Mouse (Mus musculus) liver, postnatal 0 days (tissue): ENCODE data around the gene Epas1. TPM values are rescaled to one million over a fixed set of nuclear protein-coding genes. Genes with fewer than 3 reads are reported as not detected.
A peak's percentile ranks its signal among the peaks of the same experiment; 100 is the strongest.

Source experiments
- ATAC-seq: fragments of 200-750 bp; cut with Nextera tagmentation; 2 replicates; pipeline ENCODE4 v1.8.0; 2017; ENCODE audit warnings: mild to moderate bottlenecking, moderate library complexity
- DNase-seq: peaks from one replicate; pipeline ENCODE4 v3.0.0-alpha.2; 2016
- H3K27ac ChIP-seq: fragments of 300-500 bp; sonication (generic); 2 replicates; pipeline ENCODE4 v1.5.1; 2014; ENCODE audit warnings: antibody characterized with exemption, moderate library complexity, mild to moderate bottlenecking, low read depth
- H3K27me3 ChIP-seq: fragments of 300-500 bp; sonication (generic); 2 replicates; pipeline ENCODE4 v1.6.1; 2014; ENCODE audit warnings: low read length, control low read depth, mixed read lengths; ENCODE audit not compliant: insufficient read depth
- H3K36me3 ChIP-seq: fragments of 300-500 bp; sonication (generic); replicated peaks from 2 replicates; pipeline ENCODE4 v1.6.1; 2014; ENCODE audit warnings: mild to moderate bottlenecking, control low read depth, low read length, moderate library complexity, mixed read lengths; ENCODE audit not compliant: insufficient read depth
- H3K4me1 ChIP-seq: fragments of 300-500 bp; sonication (generic); 2 replicates; pipeline ENCODE4 v1.6.1; 2014; ENCODE audit warnings: antibody characterized with exemption, mild to moderate bottlenecking, control low read depth; ENCODE audit not compliant: insufficient read depth
- H3K4me2 ChIP-seq: fragments of 300-500 bp; sonication (generic); 2 replicates; pipeline ENCODE4 v1.6.1; 2014; ENCODE audit warnings: low read depth, mild to moderate bottlenecking, low read length, moderate library complexity, mixed read lengths
- H3K4me3 ChIP-seq: fragments of 300-500 bp; sonication (generic); 2 replicates; pipeline ENCODE4 v1.5.1; 2014; ENCODE audit warnings: low read depth, low read length
- H3K9ac ChIP-seq: fragments of 300-500 bp; sonication (generic); replicated peaks from 2 replicates; pipeline ENCODE4 v1.6.1; 2014; ENCODE audit warnings: mild to moderate bottlenecking, moderate library complexity
- H3K9me3 ChIP-seq: fragments of 300-500 bp; sonication (generic); 2 replicates; pipeline ENCODE4 v1.6.1; 2016; ENCODE audit warnings: mild to moderate bottlenecking, control low read depth, low read length, mixed read lengths
- CTCF ChIP-seq: sonication (generic); IDR thresholded peaks from 2 replicates; pipeline ENCODE4 v1.5.1; 2016; ENCODE audit warnings: antibody characterized with exemption, low read depth
- EP300 ChIP-seq: IDR thresholded peaks from 2 replicates; pipeline ENCODE4 v1.6.1; 2016; ENCODE audit warnings: antibody characterized with exemption, low read depth, mild to moderate bottlenecking
- WGBS: fragments of 180-500 bp; shearing (Covaris S2); extraction: QIAGEN DNeasy Blood & Tissue Kit; methylation state at CpG from one replicate; pipeline ENCODE4 v1.1.7; 2014; ENCODE audit not compliant: insufficient replicate concordance; 5-methylcytosine and 5-hydroxymethylcytosine counted together
- polyA plus RNA-seq: library from polyadenylated mRNA; unstranded; fragments of >200 nt; fragmentation: Nextera tagmentation; extraction: Ambion mirVana; gene quantifications from 2 replicates; pipeline ENCODE4 v1.2.1, GENCODE M21; 2015

The Epas1 gene
- polyA plus RNA-seq, 1 experiment from 2014 or later: 8.2 TPM

DNA sequence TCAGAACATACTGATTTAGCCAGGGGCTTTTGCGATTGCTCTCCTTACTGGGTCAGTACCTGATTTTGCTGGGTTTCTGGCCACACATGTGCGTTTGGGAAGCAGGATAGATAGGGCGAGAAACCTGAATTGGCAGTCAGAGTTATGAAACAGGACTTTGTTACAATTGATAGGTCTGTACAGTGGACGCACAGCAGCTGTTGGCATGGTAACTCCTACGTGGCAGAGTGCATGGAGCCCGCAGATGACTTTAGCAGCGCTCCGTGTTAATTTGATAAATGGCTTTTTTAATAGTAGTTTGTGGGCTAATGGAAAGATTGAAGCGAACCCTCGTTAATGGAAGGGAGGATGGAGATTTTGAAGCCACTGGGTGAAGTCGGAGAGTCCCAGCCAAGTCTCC, 18.5 kb downstream of the Epas1 start:
- H3K4me3 ChIP-seq: no peak overlapping the region
- DNase-seq (no peak), ATAC-seq (no peak)
- 0 out of 2 replicates have a peak, but pooled peaks cover 2% of the 10 kb centered on the region for H3K36me3 ChIP-seq
- H3K27me3 ChIP-seq: no peaks in the 10 kb centered on the region
- no peak overlapping the region for H3K4me2 ChIP-seq
- no peak overlapping the region for H3K27ac ChIP-seq
- TF ChIP-seq EP300: no peak
- no peak for TF ChIP-seq CTCF
- 68% methylated on average over 11 of the region's 11 CpGs for WGBS
- H3K9ac ChIP-seq: no peak overlapping the region
- H3K4me1 ChIP-seq: peaks cover 33% of the 10 kb centered on the region
- H3K9me3 ChIP-seq: no peaks in the 10 kb centered on the region

DNA sequence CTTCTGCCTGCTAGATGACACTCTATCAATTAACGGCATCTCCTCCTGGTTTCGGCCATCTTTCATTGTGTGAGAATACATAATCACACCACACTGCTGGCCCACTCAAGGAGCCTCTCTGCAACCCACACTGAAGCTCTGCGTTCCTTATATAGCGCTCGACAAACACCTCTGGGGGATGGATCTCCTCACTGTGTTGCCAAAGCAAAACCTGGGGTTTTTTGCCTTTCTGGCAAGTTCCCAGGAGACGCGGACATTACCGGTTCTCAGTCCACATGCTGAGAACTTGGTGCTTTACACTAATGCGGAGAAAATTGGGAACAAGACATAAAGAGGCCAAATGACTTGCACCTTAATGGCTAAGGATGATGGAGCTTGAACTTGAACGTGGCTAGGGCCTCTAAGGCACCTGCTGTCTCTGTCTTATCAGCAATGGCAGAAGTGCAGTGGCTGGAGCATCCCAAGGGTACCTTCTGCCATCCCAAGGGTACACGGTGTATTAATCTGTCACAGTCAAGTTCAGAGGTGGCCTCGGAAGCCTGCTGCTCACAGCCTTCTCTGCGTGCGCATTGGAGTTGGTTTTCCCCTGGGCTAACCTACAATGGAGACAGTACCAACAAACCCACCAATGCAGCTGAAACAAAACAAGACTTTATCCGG, 19.6 kb downstream of the Epas1 start:
- no peak for ATAC-seq
- H3K27me3 ChIP-seq: no peaks in the 10 kb centered on the region
- H3K9ac ChIP-seq: no peak overlapping the region
- H3K4me1 ChIP-seq: peaks cover 30% of the 10 kb centered on the region
- TF ChIP-seq EP300: no peak
- no peak for TF ChIP-seq CTCF
- 79% methylated on average over 15 of the region's 15 CpGs for WGBS
- no peak overlapping the region for H3K27ac ChIP-seq
- no peak for DNase-seq
- no peaks in the 10 kb centered on the region for H3K9me3 ChIP-seq
- no peak overlapping the region for H3K4me3 ChIP-seq
- H3K4me2 ChIP-seq: no peak overlapping the region
- H3K36me3 ChIP-seq: 0 out of 2 replicates have a peak, but pooled peaks cover 2% of the 10 kb centered on the region

- TF ChIP-seq CTCF: no peak
- TF ChIP-seq EP300: peak; percentile 60
- DNase-seq (peak; percentile 83), ATAC-seq (peak; percentile 84)
- H3K27me3 ChIP-seq: no peaks in the 10 kb centered on the region
- no peaks in the 10 kb centered on the region for H3K9me3 ChIP-seq
- H3K36me3 ChIP-seq: 0 out of 2 replicates have a peak, but pooled peaks cover 2% of the 10 kb centered on the region
- WGBS: 62% methylated on average over 12 of the region's 12 CpGs
- H3K4me2 ChIP-seq: no peak overlapping the region
- no peak overlapping the region for H3K9ac ChIP-seq
- H3K4me3 ChIP-seq: no peak overlapping the region
- peak overlapping the region; percentile 56 for H3K27ac ChIP-seq
- H3K4me1 ChIP-seq: peaks cover 6% of the 10 kb centered on the region; the same call in 1 of the 2 replicates
Measured at GRCm38 (mm10) chr17:86776538-86776937, 23.0 kb downstream of the Epas1 start.

DNA sequence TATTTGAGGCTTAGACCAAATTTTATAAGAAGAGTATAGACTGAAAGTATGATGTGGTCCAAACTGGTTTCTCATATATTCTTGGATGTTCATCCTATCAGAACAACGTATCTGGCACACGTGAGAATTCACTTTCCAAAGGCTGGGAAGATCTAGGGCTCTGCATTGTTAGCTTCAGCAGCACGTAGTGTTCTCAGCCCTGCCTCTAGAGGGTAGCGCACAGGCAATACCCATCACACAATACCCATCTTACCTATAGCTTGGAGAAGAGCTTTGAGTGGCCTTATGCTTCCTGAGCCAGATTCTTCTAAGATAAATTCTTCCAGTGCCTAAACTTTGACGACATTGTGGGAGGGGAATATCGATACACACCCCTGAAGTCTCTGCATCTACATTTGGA, 24.6 kb downstream of the Epas1 start:
- DNase-seq (no peak), ATAC-seq (no peak)
- TF ChIP-seq EP300 (no peak), CTCF (no peak)
- no peaks in the 10 kb centered on the region for H3K27me3 ChIP-seq
- no peak overlapping the region for H3K27ac ChIP-seq
- 0 out of 2 replicates have a peak, but pooled peaks cover 2% of the 10 kb centered on the region for H3K36me3 ChIP-seq
- no peak overlapping the region for H3K4me2 ChIP-seq
- H3K4me1 ChIP-seq: peaks cover 1% of the 10 kb centered on the region; the same call in 1 of the 2 replicates
- no peak overlapping the region for H3K9ac ChIP-seq
- H3K4me3 ChIP-seq: no peak overlapping the region
- WGBS: 79% methylated on average over 6 of the region's 6 CpGs
- no peaks in the 10 kb centered on the region for H3K9me3 ChIP-seq

GRCm38 (mm10) chr17:86779191-86780130, 26.0 kb downstream of the Epas1 start:
- no peak for DNase-seq
- no peak for TF ChIP-seq EP300
- TF ChIP-seq CTCF: 0 out of 2 replicates have a peak, but pooled peaks have one; percentile 4
- ATAC-seq: no peak
- Histone ChIP-seq H3K4me3 (no peak overlapping the region), H3K36me3 (0 out of 2 replicates have a peak, but pooled peaks cover 5% of the 10 kb centered on the region), H3K9me3 (no peaks in the 10 kb centered on the region), H3K27me3 (no peaks in the 10 kb centered on the region), H3K4me2 (no peak overlapping the region), H3K27ac (no peak overlapping the region), H3K9ac (no peak overlapping the region), H3K4me1 (no peaks in the 10 kb centered on the region)
- 48% methylated on average over 15 of the region's 15 CpGs for WGBS

GRCm38 (mm10) chr17:86780708-86781318, 27.3 kb downstream of the Epas1 start:
- WGBS: 70% methylated on average over 6 of the region's 6 CpGs
- no peak for TF ChIP-seq EP300
- TF ChIP-seq CTCF: no peak
- no peak for DNase-seq

More at GRCm38 (mm10) chr17:86780708-86781318, 27.3 kb downstream of the Epas1 start:
- Histone ChIP-seq H3K9me3 (no peaks in the 10 kb centered on the region), H3K4me1 (no peaks in the 10 kb centered on the region; the same call in 1 of the 2 replicates), H3K36me3 (0 out of 2 replicates have a peak, but pooled peaks cover 3% of the 10 kb centered on the region), H3K27ac (0 out of 2 replicates have a peak overlapping the region, but pooled peaks have one; percentile 7), H3K4me2 (no peak overlapping the region), H3K27me3 (no peaks in the 10 kb centered on the region), H3K9ac (no peak overlapping the region), H3K4me3 (no peak overlapping the region)
- no peak for ATAC-seq
